Mouse (Mus musculus) embryonic facial prominence, embryonic 13.5 days (tissue): Measurements from ENCODE around the gene Cep350. TPM values are rescaled to one million over a fixed set of nuclear protein-coding genes. Genes with fewer than 3 reads are reported as not detected.

Source experiments
- ATAC-seq: fragments of 200-750 bp; cut with Nextera tagmentation; 2 replicates; pipeline ENCODE4 v1.8.0; 2017; ENCODE audit warnings: low read depth; ENCODE audit not compliant: insufficient number of reproducible peaks, insufficient read depth, low FRiP score, low TSS enrichment
- H3K27ac ChIP-seq: fragments of 300-500 bp; sonication (generic); 2 replicates; pipeline ENCODE4 v1.5.1; 2015; ENCODE audit warnings: moderate library complexity, mild to moderate bottlenecking, inconsistent platforms
- H3K27me3 ChIP-seq: fragments of 300-500 bp; sonication (generic); 2 replicates; pipeline ENCODE4 v1.6.1; 2015; ENCODE audit warnings: mild to moderate bottlenecking, inconsistent platforms
- H3K36me3 ChIP-seq: fragments of 300-500 bp; sonication (generic); 2 replicates; pipeline ENCODE4 v1.6.1; 2015; ENCODE audit warnings: mild to moderate bottlenecking, inconsistent platforms
- H3K4me1 ChIP-seq: fragments of 300-500 bp; sonication (generic); 2 replicates; pipeline ENCODE4 v1.6.1; 2015; ENCODE audit warnings: inconsistent platforms
- H3K4me2 ChIP-seq: fragments of 300-500 bp; sonication (generic); 2 replicates; pipeline ENCODE4 v1.6.1; 2015; ENCODE audit warnings: moderate library complexity, mild to moderate bottlenecking, inconsistent platforms
- H3K4me3 ChIP-seq: fragments of 300-500 bp; sonication (generic); 2 replicates; pipeline ENCODE4 v1.5.1; 2015; ENCODE audit warnings: mild to moderate bottlenecking, inconsistent platforms
- H3K9ac ChIP-seq: fragments of 300-500 bp; sonication (generic); 2 replicates; pipeline ENCODE4 v1.6.1; 2015; ENCODE audit warnings: mild to moderate bottlenecking, inconsistent platforms
- H3K9me3 ChIP-seq: fragments of 300-500 bp; sonication (generic); 2 replicates; pipeline ENCODE4 v1.6.1; 2016; ENCODE audit warnings: inconsistent platforms
- WGBS: fragments of 180-500 bp; shearing (Covaris S2); methylation state at CpG from one replicate; pipeline ENCODE4 v1.1.7; 2015; ENCODE audit warnings: mixed read lengths; 5-methylcytosine and 5-hydroxymethylcytosine counted together
- polyA plus RNA-seq: library from polyadenylated mRNA; unstranded; fragments of >200 nt; fragmentation: Nextera tagmentation; extraction: Ambion mirVana; gene quantifications from 2 replicates; pipeline ENCODE4 v1.2.1, GENCODE M21; 2015

Cep350 gene
- polyA plus RNA-seq, 1 experiment from 2014 or later, result 13.6 TPM

GRCm38 (mm10) chr1:155801014-155801991 lies 171.8 kb downstream of the Cep350 start:
- Histone ChIP-seq H3K27me3 (no peaks in the 10 kb centered on the region), H3K36me3 (peaks cover 18% of the 10 kb centered on the region), H3K4me3 (no peak overlapping the region), H3K9ac (no peak overlapping the region), H3K4me2 (no peak overlapping the region), H3K9me3 (no peaks in the 10 kb centered on the region), H3K27ac (no peak overlapping the region), H3K4me1 (0 out of 2 replicates have a peak, but pooled peaks cover 2% of the 10 kb centered on the region)
- WGBS, result 85% methylated on average over 11 of the region's 11 CpGs
- no peak for ATAC-seq

DNA sequence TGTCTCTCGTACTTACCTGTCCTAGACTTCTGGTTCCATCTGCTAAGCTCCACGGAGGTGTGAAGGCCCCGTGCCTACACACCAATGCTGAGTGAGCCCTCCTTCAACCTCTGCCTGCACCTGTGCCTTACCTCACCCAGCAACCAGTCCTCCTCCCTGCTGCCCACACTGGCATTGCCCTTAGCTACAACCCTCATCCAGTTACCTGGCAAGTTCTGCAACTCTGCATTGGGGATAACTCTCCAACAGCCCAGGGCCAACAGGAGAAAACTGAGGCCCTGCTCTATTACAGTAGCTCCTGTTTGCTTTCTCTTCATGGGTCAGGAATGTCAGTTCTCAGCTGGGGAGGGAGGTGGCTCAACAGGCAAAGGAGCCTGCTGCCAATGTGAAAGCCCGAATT lies 175.1 kb downstream of the Cep350 start:
- 92% methylated on average over 4 of the region's 4 CpGs for WGBS

GRCm38 (mm10) chr1:155797425-155797824 lies 175.6 kb downstream of the Cep350 start:
- peaks cover 30% of the 10 kb centered on the region for H3K36me3 ChIP-seq
- H3K27ac ChIP-seq, result no peak overlapping the region
- no peak for ATAC-seq
- H3K4me3 ChIP-seq, result no peak overlapping the region
- no peaks in the 10 kb centered on the region for H3K27me3 ChIP-seq
- WGBS, result 81% methylated on average over 4 of the region's 4 CpGs
- no peak overlapping the region for H3K9ac ChIP-seq
- H3K4me1 ChIP-seq, result no peaks in the 10 kb centered on the region
- no peaks in the 10 kb centered on the region for H3K9me3 ChIP-seq
- H3K4me2 ChIP-seq, result no peak overlapping the region

More for the DNA sequence above, 175.1 kb downstream of the Cep350 start:
- H3K27me3 ChIP-seq, result no peaks in the 10 kb centered on the region
- H3K36me3 ChIP-seq, result peaks cover 33% of the 10 kb centered on the region
- H3K4me3 ChIP-seq, result no peak overlapping the region
- ATAC-seq, result no peak
- no peak overlapping the region for H3K27ac ChIP-seq
- H3K4me1 ChIP-seq, result no peaks in the 10 kb centered on the region
- no peak overlapping the region for H3K9ac ChIP-seq
- no peak overlapping the region for H3K4me2 ChIP-seq
- no peaks in the 10 kb centered on the region for H3K9me3 ChIP-seq

DNA sequence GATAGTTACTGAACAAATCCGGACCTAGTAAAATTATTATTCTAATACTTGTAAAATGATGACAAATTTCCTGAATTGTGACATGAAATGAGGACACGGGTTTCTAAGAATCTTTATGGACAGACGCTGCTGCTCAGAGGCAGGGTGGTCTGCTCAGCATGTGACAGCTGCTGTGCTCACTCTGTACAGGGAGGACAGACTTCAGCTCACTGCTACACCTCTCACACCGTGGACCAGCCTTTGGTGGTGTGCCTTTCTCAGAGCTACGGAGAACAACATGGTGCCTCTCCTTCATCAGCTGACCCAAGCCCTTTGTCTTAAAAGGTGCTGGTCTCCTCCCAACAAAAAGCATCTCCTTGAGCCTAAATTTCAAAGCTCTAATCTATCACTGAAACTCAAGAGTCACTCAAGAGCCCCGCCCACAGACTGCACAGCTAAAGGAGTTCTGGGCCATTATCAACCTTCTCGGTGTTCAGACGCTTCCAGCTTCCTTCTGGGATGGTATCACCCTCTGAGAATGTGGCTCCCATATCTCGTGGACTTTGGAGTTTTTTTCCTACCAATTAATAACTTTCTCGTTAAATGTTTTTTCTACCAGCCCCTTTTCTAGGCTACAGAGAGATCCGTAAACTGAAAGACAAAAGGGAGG lies 176.2 kb downstream of the Cep350 start:
- no peak overlapping the region for H3K4me3 ChIP-seq
- H3K4me1 ChIP-seq, result no peaks in the 10 kb centered on the region
- no peak overlapping the region for H3K9ac ChIP-seq
- ATAC-seq, result no peak
- no peaks in the 10 kb centered on the region for H3K27me3 ChIP-seq
- no peak overlapping the region for H3K4me2 ChIP-seq
- 83% methylated on average over 11 of the region's 11 CpGs for WGBS
- H3K36me3 ChIP-seq, result peaks cover 30% of the 10 kb centered on the region
- no peaks in the 10 kb centered on the region for H3K9me3 ChIP-seq
- H3K27ac ChIP-seq, result no peak overlapping the region

DNA sequence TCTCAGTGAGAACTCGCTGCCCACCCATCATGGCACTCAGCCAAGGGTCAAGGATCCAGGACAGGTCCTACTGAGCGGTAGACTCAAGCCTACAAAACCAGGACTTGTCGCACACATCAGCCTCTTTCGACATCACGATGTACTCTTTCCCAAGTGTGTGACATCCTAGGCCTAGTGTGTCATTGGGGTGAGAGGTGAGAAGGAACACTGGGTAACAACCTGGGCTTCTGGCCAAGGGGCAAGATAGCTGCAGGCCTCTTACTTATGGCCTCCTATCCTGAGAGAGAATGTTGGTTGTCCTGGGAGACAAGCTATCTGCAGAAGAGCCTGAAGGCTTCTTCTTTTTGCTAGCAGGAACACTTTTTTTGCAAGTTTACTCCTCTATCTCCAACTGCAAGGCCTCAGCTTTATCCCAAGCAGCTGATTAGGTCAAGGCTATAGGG lies 177.2 kb downstream of the Cep350 start:
- ATAC-seq, result no peak
- Histone ChIP-seq H3K4me2 (no peak overlapping the region), H3K36me3 (peaks cover 34% of the 10 kb centered on the region), H3K27ac (no peak overlapping the region), H3K9me3 (no peaks in the 10 kb centered on the region), H3K4me3 (no peak overlapping the region), H3K9ac (no peak overlapping the region), H3K4me1 (no peaks in the 10 kb centered on the region), H3K27me3 (no peaks in the 10 kb centered on the region)
- WGBS, result 94% methylated on average over 5 of the region's 5 CpGs

Other genes with a start within 250 kb of the Cep350 start
- gene Lhx4, start 221.6 kb downstream of the Cep350 start, polyA plus RNA-seq, result not detected in 2 replicates
- 26.6 and 27.9 TPM in 2 replicates for gene Qsox1, start 160.4 kb downstream of the Cep350 start, polyA plus RNA-seq
- 114 and 117 TPM in 2 replicates for gene Tor1aip2, start 62.1 kb upstream of the Cep350 start, polyA plus RNA-seq
- gene Tor1aip1, start 63.2 kb upstream of the Cep350 start, polyA plus RNA-seq, result 43.8 and 48.7 TPM in 2 replicates
- 0.31 and 0.40 TPM in 2 replicates for gene Fam163a, start 231.8 kb upstream of the Cep350 start, polyA plus RNA-seq